Mouse (Mus musculus) lung, postnatal 0 days (tissue): ENCODE results near the gene Pik3c2b. TPM values are rescaled to one million over a fixed set of nuclear protein-coding genes. Genes with fewer than 3 reads are reported as not detected.
A peak's percentile ranks its signal among the peaks of the same experiment; 100 is the strongest.

Experiments
- ATAC-seq: fragments of 200-750 bp; cut with Nextera tagmentation; 2 replicates; pipeline ENCODE4 v1.8.0; 2017; ENCODE audit warnings: moderate library complexity
- DNase-seq: peaks from one replicate; pipeline ENCODE4 v3.0.0-alpha.2; 2016; ENCODE audit warnings: low spot score
- H3K27ac ChIP-seq: fragments of 300-500 bp; sonication (generic); 2 replicates; pipeline ENCODE4 v1.5.1; 2014; ENCODE audit warnings: antibody characterized with exemption, mild to moderate bottlenecking, low read length, mixed read lengths
- H3K27me3 ChIP-seq: fragments of 300-500 bp; sonication (generic); replicated peaks from 2 replicates; pipeline ENCODE4 v1.6.1; 2014; ENCODE audit warnings: low read length, mixed read lengths; ENCODE audit not compliant: insufficient read depth
- H3K36me3 ChIP-seq: fragments of 300-500 bp; sonication (generic); 2 replicates; pipeline ENCODE4 v1.6.1; 2014; ENCODE audit warnings: low read length, mixed read lengths; ENCODE audit not compliant: insufficient read depth
- H3K4me1 ChIP-seq: fragments of 300-500 bp; sonication (generic); 2 replicates; pipeline ENCODE4 v1.6.1; 2014; ENCODE audit warnings: antibody characterized with exemption, low read depth, low read length, mixed read lengths; ENCODE audit not compliant: insufficient read depth
- H3K4me2 ChIP-seq: fragments of 300-500 bp; sonication (generic); replicated peaks from 2 replicates; pipeline ENCODE4 v1.6.1; 2014; ENCODE audit warnings: low read depth, mild to moderate bottlenecking, low read length, moderate library complexity, mixed read lengths
- H3K4me3 ChIP-seq: fragments of 300-500 bp; sonication (generic); 2 replicates; pipeline ENCODE4 v1.5.1; 2014; ENCODE audit warnings: low read depth, low read length
- H3K9ac ChIP-seq: fragments of 300-500 bp; sonication (generic); replicated peaks from 2 replicates; pipeline ENCODE4 v1.6.1; 2014; ENCODE audit warnings: low read depth, mild to moderate bottlenecking
- H3K9me3 ChIP-seq: fragments of 300-500 bp; sonication (generic); 2 replicates; pipeline ENCODE4 v1.6.1; 2016; ENCODE audit warnings: low read length, mixed read lengths
- CTCF ChIP-seq: IDR thresholded peaks from 2 replicates; pipeline ENCODE4 v1.5.1; 2016; ENCODE audit warnings: antibody characterized with exemption, mild to moderate bottlenecking
- EP300 ChIP-seq: IDR thresholded peaks from 2 replicates; pipeline ENCODE4 v1.6.1; 2016; ENCODE audit warnings: antibody characterized with exemption, mild to moderate bottlenecking, control low read depth
- WGBS: fragments of 180-500 bp; shearing (Covaris S2); extraction: QIAGEN DNeasy Blood & Tissue Kit; methylation state at CpG from one replicate; pipeline ENCODE4 v1.1.7; 2014; 5-methylcytosine and 5-hydroxymethylcytosine counted together
- polyA plus RNA-seq: library from polyadenylated mRNA; unstranded; fragments of >200 nt; fragmentation: Nextera tagmentation; extraction: Ambion mirVana; gene quantifications from 2 replicates; pipeline ENCODE4 v1.2.1, GENCODE M21; 2015

Gene Pik3c2b
- polyA plus RNA-seq, 1 experiment from 2014 or later, result 4.6 TPM

GRCm38 (mm10) chr1:133152213-133152612 is 106.7 kb downstream of the Pik3c2b start:
- H3K36me3 ChIP-seq, result no peaks in the 10 kb centered on the region
- DNase-seq (no peak), ATAC-seq (no peak)
- no peak overlapping the region for H3K9ac ChIP-seq
- no peak overlapping the region for H3K4me2 ChIP-seq
- TF ChIP-seq EP300 (no peak), CTCF (no peak)
- no peak overlapping the region for H3K27ac ChIP-seq
- no peaks in the 10 kb centered on the region for H3K4me1 ChIP-seq
- H3K9me3 ChIP-seq, result no peaks in the 10 kb centered on the region
- H3K27me3 ChIP-seq, result no peaks in the 10 kb centered on the region
- 86% methylated on average over 3 of the region's 3 CpGs for WGBS
- H3K4me3 ChIP-seq, result no peak overlapping the region

DNA sequence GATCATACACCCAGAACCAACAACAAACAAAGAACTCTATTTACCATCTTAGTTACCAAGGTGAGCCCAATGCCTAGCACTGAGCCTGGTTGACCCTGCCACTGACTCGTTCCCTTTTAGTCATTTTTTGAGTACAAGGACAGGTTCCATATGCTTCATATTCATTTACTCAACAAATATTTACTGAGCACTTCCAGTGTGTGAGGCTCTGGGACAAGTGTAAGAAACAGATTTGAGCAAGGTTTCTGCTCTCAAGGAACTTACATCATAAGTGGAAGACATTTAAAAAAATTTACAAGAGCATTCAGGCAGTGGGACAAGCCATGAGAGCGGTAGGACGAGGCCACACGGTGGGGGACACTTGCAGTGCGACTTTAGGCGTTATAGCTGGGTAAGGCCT is 109.8 kb downstream of the Pik3c2b start:
- Histone ChIP-seq H3K4me1 (no peaks in the 10 kb centered on the region), H3K27ac (no peak overlapping the region), H3K36me3 (no peaks in the 10 kb centered on the region), H3K9ac (no peak overlapping the region), H3K4me2 (no peak overlapping the region), H3K27me3 (no peaks in the 10 kb centered on the region), H3K4me3 (no peak overlapping the region), H3K9me3 (no peaks in the 10 kb centered on the region)
- DNase-seq (peak; percentile 63), ATAC-seq (peak; percentile 70)
- TF ChIP-seq EP300 (0 out of 2 replicates have a peak, but pooled peaks have one; percentile 37), CTCF (no peak)
- WGBS, result 54% methylated on average over 6 of the region's 6 CpGs

Other genes starting within 250 kb of the Pik3c2b start
- 0.63 and 0.67 TPM in 2 replicates for gene Lrrn2, start 165.4 kb upstream of the Pik3c2b start, polyA plus RNA-seq
- gene Mdm4, start 15.1 kb upstream of the Pik3c2b start, polyA plus RNA-seq, result 14.9 and 19.3 TPM in 2 replicates
- gene Ppp1r15b, start 85.5 kb downstream of the Pik3c2b start, polyA plus RNA-seq, result 19.5 and 20.0 TPM in 2 replicates
- 3.2 and 5.0 TPM in 2 replicates for gene Plekha6, start 118.5 kb downstream of the Pik3c2b start, polyA plus RNA-seq